Mouse (Mus musculus): Measurements from ENCODE around the gene Slc7a9. TPM values are rescaled to one million over a fixed set of nuclear protein-coding genes. Genes with fewer than 3 reads are reported as not detected.

Gene Slc7a9
- polyA plus RNA-seq, 1 experiment from 2014 or later: not detected

DNA sequence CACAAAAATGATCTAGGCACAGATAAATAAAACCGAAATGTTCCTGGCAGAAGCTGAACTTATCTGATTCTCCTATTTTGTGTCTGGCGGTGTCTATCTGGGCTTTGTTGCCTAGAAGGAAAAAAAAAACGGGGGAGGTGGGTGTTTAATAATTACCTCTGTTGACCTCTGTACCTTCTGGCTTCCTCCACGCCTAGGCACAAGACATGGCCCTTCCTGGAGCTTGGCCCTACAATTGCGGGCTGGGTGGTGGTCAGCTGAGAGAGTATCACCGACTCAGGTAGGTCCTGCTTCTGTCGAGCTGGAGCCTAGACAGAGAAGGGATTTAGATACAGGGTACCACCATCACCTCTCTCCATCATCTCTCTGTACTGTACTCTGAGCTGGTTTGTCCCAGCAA lies 271 bp downstream of the Slc7a9 start:
- H3K4me3 ChIP-seq (replicated peaks; ENCODE audit: low read length): no peak overlapping the region
- H3K27ac ChIP-seq: no peak overlapping the region
- no peaks in the 10 kb centered on the region for H3K4me1 ChIP-seq (replicated peaks; ENCODE audit: control insufficient read depth, insufficient read depth, low read length)
- no peaks in the 10 kb centered on the region for H3K36me3 ChIP-seq (replicated peaks; ENCODE audit: control insufficient read depth, insufficient read depth)
- no peaks in the 10 kb centered on the region for H3K9me3 ChIP-seq (ENCODE audit: control insufficient read depth, low read length)
- no peak overlapping the region for H3K9ac ChIP-seq
- H3K4me2 ChIP-seq (replicated peaks): no peak overlapping the region
- no peak for ATAC-seq (ENCODE audit: low FRiP score)
- DNase-seq (ENCODE audit: low spot score): no peak
- H3K27me3 ChIP-seq (ENCODE audit: control insufficient read depth, insufficient read depth, low read length): no peaks in the 10 kb centered on the region
- WGBS: 76% methylated on average over 7 of the region's 7 CpGs

- Histone ChIP-seq H3K4me1 (replicated peaks; ENCODE audit: control insufficient read depth, insufficient read depth, low read length) (no peaks in the 10 kb centered on the region), H3K27me3 (ENCODE audit: control insufficient read depth, insufficient read depth, low read length) (no peaks in the 10 kb centered on the region), H3K4me2 (replicated peaks) (no peak overlapping the region), H3K36me3 (replicated peaks; ENCODE audit: control insufficient read depth, insufficient read depth) (no peaks in the 10 kb centered on the region), H3K9ac (no peak overlapping the region), H3K27ac (no peak overlapping the region), H3K9me3 (ENCODE audit: control insufficient read depth, low read length) (no peaks in the 10 kb centered on the region), H3K4me3 (replicated peaks; ENCODE audit: low read length) (no peak overlapping the region)
- WGBS: 81% methylated on average over 4 of the region's 4 CpGs
- ATAC-seq (ENCODE audit: low FRiP score): no peak
- DNase-seq (ENCODE audit: low spot score): no peak
These were observed 7.7 kb downstream of the Slc7a9 start for GRCm38 (mm10) chr7:35456091-35456814.

DNA sequence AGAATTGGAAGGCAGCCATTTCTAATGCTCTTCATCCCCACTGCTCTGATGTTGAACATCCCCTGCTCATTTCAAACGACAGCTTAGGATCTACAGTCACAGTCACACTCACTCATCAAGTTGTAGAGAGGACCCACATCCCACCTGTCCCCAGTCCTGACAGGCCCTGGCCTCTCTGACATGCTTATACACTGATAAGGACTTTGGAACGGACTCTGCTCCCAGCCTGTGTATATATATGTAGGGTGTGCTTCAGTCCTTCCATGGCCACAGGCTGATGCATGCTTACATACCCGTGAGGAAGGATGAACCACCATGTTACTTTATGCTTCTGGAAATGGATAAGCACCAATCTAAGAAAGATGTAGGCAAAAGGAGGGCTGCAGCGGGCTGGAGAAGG lies 12.4 kb downstream of the Slc7a9 start:
- no peaks in the 10 kb centered on the region for H3K4me1 ChIP-seq (replicated peaks; ENCODE audit: control insufficient read depth, insufficient read depth, low read length)
- H3K4me2 ChIP-seq (replicated peaks): no peak overlapping the region
- H3K27ac ChIP-seq: no peak overlapping the region
- no peaks in the 10 kb centered on the region for H3K9me3 ChIP-seq (ENCODE audit: control insufficient read depth, low read length)
- DNase-seq (ENCODE audit: low spot score) (no peak), ATAC-seq (ENCODE audit: low FRiP score) (no peak)
- no peak overlapping the region for H3K4me3 ChIP-seq (replicated peaks; ENCODE audit: low read length)
- 88% methylated on average over 4 of the region's 4 CpGs for WGBS
- H3K27me3 ChIP-seq (ENCODE audit: control insufficient read depth, insufficient read depth, low read length): no peaks in the 10 kb centered on the region
- no peak overlapping the region for H3K9ac ChIP-seq
- no peaks in the 10 kb centered on the region for H3K36me3 ChIP-seq (replicated peaks; ENCODE audit: control insufficient read depth, insufficient read depth)

DNA sequence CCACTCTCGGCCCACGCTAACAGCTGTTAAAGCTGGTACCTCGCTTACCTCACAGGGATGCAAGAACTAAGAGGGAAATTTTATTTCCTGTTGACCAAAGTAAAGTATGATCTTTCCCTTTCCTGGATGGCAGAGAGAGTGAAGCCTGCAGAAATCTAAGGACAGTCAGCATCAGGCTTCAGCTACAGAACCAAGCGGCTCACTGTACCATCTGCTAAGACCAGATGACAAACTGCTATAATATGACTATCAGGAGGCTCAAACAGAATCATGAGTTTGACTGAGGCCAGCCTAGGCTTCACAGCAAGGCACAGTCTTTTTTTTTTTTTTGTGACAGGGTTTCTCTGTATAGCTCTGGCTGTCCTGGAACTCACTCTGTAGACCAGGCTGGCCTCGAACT lies 16.4 kb downstream of the Slc7a9 start:
- no peak overlapping the region for H3K27ac ChIP-seq
- H3K4me1 ChIP-seq (replicated peaks; ENCODE audit: control insufficient read depth, insufficient read depth, low read length): no peaks in the 10 kb centered on the region
- no peaks in the 10 kb centered on the region for H3K27me3 ChIP-seq (ENCODE audit: control insufficient read depth, insufficient read depth, low read length)
- 96% methylated on average over 5 of the region's 5 CpGs for WGBS
- H3K9me3 ChIP-seq (ENCODE audit: control insufficient read depth, low read length): no peaks in the 10 kb centered on the region
- DNase-seq (ENCODE audit: low spot score): no peak
- H3K9ac ChIP-seq: no peak overlapping the region
- ATAC-seq (ENCODE audit: low FRiP score): no peak
- H3K4me3 ChIP-seq (replicated peaks; ENCODE audit: low read length): no peak overlapping the region
- H3K4me2 ChIP-seq (replicated peaks): no peak overlapping the region
- no peaks in the 10 kb centered on the region for H3K36me3 ChIP-seq (replicated peaks; ENCODE audit: control insufficient read depth, insufficient read depth)

- no peak overlapping the region for H3K9ac ChIP-seq
- H3K4me2 ChIP-seq (replicated peaks): no peak overlapping the region
- H3K27ac ChIP-seq: no peak overlapping the region
- H3K36me3 ChIP-seq (replicated peaks; ENCODE audit: control insufficient read depth, insufficient read depth): no peaks in the 10 kb centered on the region
- H3K9me3 ChIP-seq (ENCODE audit: control insufficient read depth, low read length): no peaks in the 10 kb centered on the region
- ATAC-seq (ENCODE audit: low FRiP score): no peak
- H3K27me3 ChIP-seq (ENCODE audit: control insufficient read depth, insufficient read depth, low read length): no peaks in the 10 kb centered on the region
- 66% methylated on average over 2 of the region's 2 CpGs for WGBS
- DNase-seq (ENCODE audit: low spot score): no peak
- no peak overlapping the region for H3K4me3 ChIP-seq (replicated peaks; ENCODE audit: low read length)
- H3K4me1 ChIP-seq (replicated peaks; ENCODE audit: control insufficient read depth, insufficient read depth, low read length): no peaks in the 10 kb centered on the region
These were observed 19.3 kb downstream of the Slc7a9 start for GRCm38 (mm10) chr7:35467856-35468255.

- Histone ChIP-seq H3K27ac (no peak overlapping the region), H3K4me1 (replicated peaks; ENCODE audit: control insufficient read depth, insufficient read depth, low read length) (no peaks in the 10 kb centered on the region), H3K27me3 (ENCODE audit: control insufficient read depth, insufficient read depth, low read length) (no peaks in the 10 kb centered on the region), H3K9ac (no peak overlapping the region), H3K4me2 (replicated peaks) (no peak overlapping the region), H3K9me3 (ENCODE audit: control insufficient read depth, low read length) (no peaks in the 10 kb centered on the region), H3K36me3 (replicated peaks; ENCODE audit: control insufficient read depth, insufficient read depth) (no peaks in the 10 kb centered on the region), H3K4me3 (replicated peaks; ENCODE audit: low read length) (no peak overlapping the region)
- WGBS: 44% methylated on average over 4 of the region's 4 CpGs
- DNase-seq (ENCODE audit: low spot score): no peak
- ATAC-seq (ENCODE audit: low FRiP score): no peak
These were observed 22.2 kb downstream of the Slc7a9 start for GRCm38 (mm10) chr7:35470794-35471193.

GRCm38 (mm10) chr7:35476457-35476856 lies 27.9 kb downstream of the Slc7a9 start:
- DNase-seq (ENCODE audit: low spot score): no peak

GRCm38 (mm10) chr7:35485126-35485525 lies 36.5 kb downstream of the Slc7a9 start:
- 85% methylated on average over 2 of the region's 2 CpGs for WGBS
- no peaks in the 10 kb centered on the region for H3K4me1 ChIP-seq (replicated peaks; ENCODE audit: control insufficient read depth, insufficient read depth, low read length)
- H3K9me3 ChIP-seq (ENCODE audit: control insufficient read depth, low read length): no peaks in the 10 kb centered on the region
- H3K27me3 ChIP-seq (ENCODE audit: control insufficient read depth, insufficient read depth, low read length): no peaks in the 10 kb centered on the region
- H3K36me3 ChIP-seq (replicated peaks; ENCODE audit: control insufficient read depth, insufficient read depth): no peaks in the 10 kb centered on the region
- no peak overlapping the region for H3K4me3 ChIP-seq (replicated peaks; ENCODE audit: low read length)
- no peak overlapping the region for H3K27ac ChIP-seq
- DNase-seq (ENCODE audit: low spot score) (no peak), ATAC-seq (ENCODE audit: low FRiP score) (no peak)
- H3K4me2 ChIP-seq (replicated peaks): no peak overlapping the region
- H3K9ac ChIP-seq: no peak overlapping the region

More at GRCm38 (mm10) chr7:35476457-35476856, 27.9 kb downstream of the Slc7a9 start:
- ATAC-seq (ENCODE audit: low FRiP score): no peak
- Histone ChIP-seq H3K36me3 (replicated peaks; ENCODE audit: control insufficient read depth, insufficient read depth) (no peaks in the 10 kb centered on the region), H3K4me1 (replicated peaks; ENCODE audit: control insufficient read depth, insufficient read depth, low read length) (no peaks in the 10 kb centered on the region), H3K4me2 (replicated peaks) (no peak overlapping the region), H3K9me3 (ENCODE audit: control insufficient read depth, low read length) (no peaks in the 10 kb centered on the region), H3K4me3 (replicated peaks; ENCODE audit: low read length) (no peak overlapping the region), H3K27ac (no peak overlapping the region), H3K9ac (no peak overlapping the region), H3K27me3 (ENCODE audit: control insufficient read depth, insufficient read depth, low read length) (no peaks in the 10 kb centered on the region)
- WGBS: 88% methylated on average over 2 of the region's 2 CpGs

DNA sequence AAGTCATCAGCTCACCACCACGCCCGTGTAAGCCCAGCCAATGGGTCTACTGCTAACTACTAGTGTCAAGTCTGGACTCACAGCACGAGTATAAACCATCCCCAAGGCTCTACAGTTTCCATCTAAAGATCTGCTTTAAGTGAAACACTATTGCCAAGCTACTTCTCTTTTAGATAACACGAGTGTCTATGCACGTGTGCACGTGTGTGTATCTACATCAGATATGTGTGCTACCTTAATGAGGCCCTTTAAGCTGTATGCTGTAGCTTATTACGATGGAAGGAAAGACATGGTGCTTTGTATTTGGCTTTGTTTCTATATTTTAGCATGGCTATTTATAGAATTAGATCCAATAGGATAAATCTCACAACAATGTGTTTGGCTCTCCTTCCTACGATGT lies 38.0 kb downstream of the Slc7a9 start:
- no peaks in the 10 kb centered on the region for H3K36me3 ChIP-seq (replicated peaks; ENCODE audit: control insufficient read depth, insufficient read depth)
- DNase-seq (ENCODE audit: low spot score) (no peak), ATAC-seq (ENCODE audit: low FRiP score) (no peak)
- no peak overlapping the region for H3K4me2 ChIP-seq (replicated peaks)
- H3K4me1 ChIP-seq (replicated peaks; ENCODE audit: control insufficient read depth, insufficient read depth, low read length): no peaks in the 10 kb centered on the region
- H3K27me3 ChIP-seq (ENCODE audit: control insufficient read depth, insufficient read depth, low read length): no peaks in the 10 kb centered on the region
- no peak overlapping the region for H3K4me3 ChIP-seq (replicated peaks; ENCODE audit: low read length)
- 86% methylated on average over 8 of the region's 8 CpGs for WGBS
- H3K9ac ChIP-seq: no peak overlapping the region
- H3K9me3 ChIP-seq (ENCODE audit: control insufficient read depth, low read length): no peaks in the 10 kb centered on the region
- no peak overlapping the region for H3K27ac ChIP-seq

- 96% methylated on average over 2 of the region's 2 CpGs for WGBS
- no peak for ATAC-seq (ENCODE audit: low FRiP score)
These were observed 41.6 kb downstream of the Slc7a9 start for GRCm38 (mm10) chr7:35490186-35490585.

More at GRCm38 (mm10) chr7:35490186-35490585, 41.6 kb downstream of the Slc7a9 start:
- Histone ChIP-seq H3K4me2 (replicated peaks) (no peak overlapping the region), H3K27me3 (ENCODE audit: control insufficient read depth, insufficient read depth, low read length) (no peaks in the 10 kb centered on the region), H3K4me1 (replicated peaks; ENCODE audit: control insufficient read depth, insufficient read depth, low read length) (no peaks in the 10 kb centered on the region), H3K36me3 (replicated peaks; ENCODE audit: control insufficient read depth, insufficient read depth) (no peaks in the 10 kb centered on the region), H3K9me3 (ENCODE audit: control insufficient read depth, low read length) (no peaks in the 10 kb centered on the region), H3K9ac (no peak overlapping the region), H3K4me3 (replicated peaks; ENCODE audit: low read length) (no peak overlapping the region), H3K27ac (no peak overlapping the region)
- DNase-seq (ENCODE audit: low spot score): no peak

All from hindbrain, embryonic 14.5 days (tissue).